Mouse (Mus musculus) right cerebral cortex, postnatal 25 days (tissue): ENCODE data around the gene Hdac9.
"Not testable (repeated sequence)": the region's sequence is repeated elsewhere in the genome, so short reads cannot be mapped to it uniquely, and the experiment has no call there.

Experiments
- DNase-seq: peaks from one replicate; pipeline ENCODE4 v3.0.0; 2022

The Hdac9 gene

GRCm38 (mm10) chr12:34481702-34482101 is 435.2 kb downstream of the Hdac9 start:
- DNase-seq: no peak

GRCm38 (mm10) chr12:34472949-34473651 is 443.8 kb downstream of the Hdac9 start:
- no peak for DNase-seq

- no peak for DNase-seq
Observed at GRCm38 (mm10) chr12:34472542-34472941, 444.4 kb downstream of the Hdac9 start.

GRCm38 (mm10) chr12:34461728-34462127 is 455.2 kb downstream of the Hdac9 start:
- DNase-seq: no peak

- no peak for DNase-seq
Observed at GRCm38 (mm10) chr12:34452643-34453042, 464.3 kb downstream of the Hdac9 start.

GRCm38 (mm10) chr12:34451198-34451597 is 465.7 kb downstream of the Hdac9 start:
- DNase-seq: no peak

- DNase-seq: not testable (repeated sequence)
Observed at GRCm38 (mm10) chr12:34444724-34445123, 472.2 kb downstream of the Hdac9 start.

GRCm38 (mm10) chr12:34440930-34441329 is 476.0 kb downstream of the Hdac9 start:
- no peak for DNase-seq

GRCm38 (mm10) chr12:34432919-34433318 is 484.0 kb downstream of the Hdac9 start:
- DNase-seq: no peak

- DNase-seq: no peak
Observed at GRCm38 (mm10) chr12:34432461-34432860, 484.4 kb downstream of the Hdac9 start.

GRCm38 (mm10) chr12:34431832-34432231 is 485.1 kb downstream of the Hdac9 start:
- no peak for DNase-seq

GRCm38 (mm10) chr12:34425468-34425867 is 491.4 kb downstream of the Hdac9 start:
- no peak for DNase-seq

GRCm38 (mm10) chr12:34408139-34408538 is 508.8 kb downstream of the Hdac9 start:
- no peak for DNase-seq

- DNase-seq: no peak
Observed at GRCm38 (mm10) chr12:34407143-34407542, 509.8 kb downstream of the Hdac9 start.

GRCm38 (mm10) chr12:34402065-34402464 is 514.8 kb downstream of the Hdac9 start:
- DNase-seq: no peak

- no peak for DNase-seq
Observed at GRCm38 (mm10) chr12:34398611-34399010, 518.3 kb downstream of the Hdac9 start.

- DNase-seq: no peak
Observed at GRCm38 (mm10) chr12:34394342-34394741, 522.6 kb downstream of the Hdac9 start.

GRCm38 (mm10) chr12:34379681-34380080 is 537.2 kb downstream of the Hdac9 start:
- no peak for DNase-seq

GRCm38 (mm10) chr12:34378637-34379036 is 538.3 kb downstream of the Hdac9 start:
- no peak for DNase-seq

GRCm38 (mm10) chr12:34351906-34352305 is 565.0 kb downstream of the Hdac9 start:
- no peak for DNase-seq

GRCm38 (mm10) chr12:34347529-34347928 is 569.4 kb downstream of the Hdac9 start:
- no peak for DNase-seq

GRCm38 (mm10) chr12:34342761-34343160 is 574.1 kb downstream of the Hdac9 start:
- no peak for DNase-seq

GRCm38 (mm10) chr12:34338886-34339285 is 578.0 kb downstream of the Hdac9 start:
- DNase-seq: no peak

- no peak for DNase-seq
Observed at GRCm38 (mm10) chr12:34334455-34335084, 582.3 kb downstream of the Hdac9 start.

GRCm38 (mm10) chr12:34332884-34333283 is 584.0 kb downstream of the Hdac9 start:
- DNase-seq: no peak
